Mouse (Mus musculus): ENCODE measurements around the gene Fank1.

The Fank1 gene

GRCm38 (mm10) chr7:133891796-133892195 is 115.1 kb downstream of the Fank1 start:
- DNase-seq (ENCODE audit: low spot score), result no peak

GRCm38 (mm10) chr7:133899391-133899790 is 122.7 kb downstream of the Fank1 start:
- DNase-seq (ENCODE audit: low spot score), result no peak

GRCm38 (mm10) chr7:133908966-133909365 is 132.3 kb downstream of the Fank1 start:
- DNase-seq (ENCODE audit: low spot score), result no peak

- no peak for DNase-seq (ENCODE audit: low spot score)
These were observed 133.2 kb downstream of the Fank1 start for GRCm38 (mm10) chr7:133909833-133910375.

GRCm38 (mm10) chr7:133911881-133912280 is 135.2 kb downstream of the Fank1 start:
- no peak for DNase-seq (ENCODE audit: low spot score)

GRCm38 (mm10) chr7:133916230-133916629 is 139.6 kb downstream of the Fank1 start:
- no peak for DNase-seq (ENCODE audit: low spot score)

GRCm38 (mm10) chr7:133919306-133919705 is 142.6 kb downstream of the Fank1 start:
- DNase-seq (ENCODE audit: low spot score), result no peak

GRCm38 (mm10) chr7:133919918-133920317 is 143.3 kb downstream of the Fank1 start:
- DNase-seq (ENCODE audit: low spot score), result no peak

GRCm38 (mm10) chr7:133920724-133921123 is 144.1 kb downstream of the Fank1 start:
- DNase-seq (ENCODE audit: low spot score), result no peak

- DNase-seq (ENCODE audit: low spot score), result no peak
These were observed 144.6 kb downstream of the Fank1 start for GRCm38 (mm10) chr7:133921291-133921690.

GRCm38 (mm10) chr7:133923994-133924393 is 147.3 kb downstream of the Fank1 start:
- peak; percentile 28 for DNase-seq (ENCODE audit: low spot score)

GRCm38 (mm10) chr7:133925771-133926170 is 149.1 kb downstream of the Fank1 start:
- no peak for DNase-seq (ENCODE audit: low spot score)

- DNase-seq (ENCODE audit: low spot score), result no peak
These were observed 152.3 kb downstream of the Fank1 start for GRCm38 (mm10) chr7:133928981-133929380.

Data from MN1 (cell line).